Mouse (Mus musculus) liver, embryonic 14.5 days (tissue): ENCODE data around the gene Ak3.
"Not testable (repeated sequence)": the region's sequence is repeated elsewhere in the genome, so short reads cannot be mapped to it uniquely, and the experiment has no call there.

Experiments
- CTCF ChIP-seq: IDR thresholded peaks from 2 replicates; pipeline ENCODE4 v1.5.1; 2016; ENCODE audit warnings: antibody characterized with exemption, low read depth, control low read depth
- EP300 ChIP-seq: IDR thresholded peaks from 2 replicates; pipeline ENCODE4 v1.6.1; 2016; ENCODE audit warnings: antibody characterized with exemption, low read depth

DNA sequence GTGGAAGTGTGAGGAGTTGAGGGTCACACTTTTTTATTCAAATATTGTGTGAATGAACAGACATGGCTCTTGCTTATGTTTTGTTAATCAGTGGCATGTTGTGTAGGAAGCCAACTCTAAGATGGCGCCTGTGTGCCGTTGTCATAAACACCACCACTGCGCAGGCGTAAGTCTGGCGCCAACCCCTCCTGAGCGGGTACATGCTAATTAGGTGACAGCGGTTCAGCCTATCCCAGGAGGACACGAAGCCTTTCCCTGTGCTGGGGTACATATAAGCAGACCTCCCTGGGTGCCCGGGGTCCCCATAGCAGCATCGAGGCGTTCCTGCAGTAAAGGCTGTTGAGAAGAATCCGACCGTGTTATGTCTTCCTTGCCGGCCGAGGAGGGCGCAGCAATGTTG, 47.4 kb downstream of the Ak3 start:
- not testable (repeated sequence) for TF ChIP-seq EP300, CTCF
